Mouse (Mus musculus) ES-E14 (cell line): ENCODE data around the gene E130114P18Rik. TPM values are rescaled to one million over a fixed set of nuclear protein-coding genes. Genes with fewer than 3 reads are reported as not detected.

Experiments
- DNase-seq: peaks from one replicate; pipeline ENCODE4 v3.0.0-alpha.2; 2013; ENCODE audit warnings: low read depth, low spot score
- H3K27ac ChIP-seq: 2 replicates; pipeline ENCODE4 v1.5.1; 2012; ENCODE audit warnings: low read depth, mild to moderate bottlenecking, low read length, moderate library complexity, mixed read lengths; ENCODE audit not compliant: poor library complexity, insufficient read depth, severe bottlenecking
- H3K36me3 ChIP-seq: 2 replicates; pipeline ENCODE4 v1.6.1; 2012; ENCODE audit warnings: mild to moderate bottlenecking, low read length, moderate library complexity, mixed read lengths; ENCODE audit not compliant: control insufficient read depth, poor library complexity, insufficient read depth, severe bottlenecking
- H3K4me1 ChIP-seq, 2 experiments: fragments of 150-350 bp in 1 of 2; sonication (generic) in 1 of 2; 2 replicates each; pipeline ENCODE4 v1.6.1; 2012; ENCODE audit warnings: low read length in 2 of 2, mild to moderate bottlenecking in 1 of 2, mixed read lengths in 1 of 2; ENCODE audit not compliant: control insufficient read depth in 2 of 2, insufficient read depth in 2 of 2, poor library complexity in 1 of 2
- H3K4me3 ChIP-seq, 2 experiments: fragments of 150-350 bp in 1 of 2; sonication (generic) in 1 of 2; 2 replicates each; pipeline ENCODE4 v1.5.1; 2012; ENCODE audit warnings: low read length in 2 of 2, low read depth in 1 of 2, mild to moderate bottlenecking in 1 of 2, mixed read lengths in 1 of 2; ENCODE audit not compliant: insufficient read depth in 1 of 2, poor library complexity in 1 of 2, severe bottlenecking in 1 of 2
- H3K9ac ChIP-seq: 2 replicates; pipeline ENCODE4 v1.6.1; 2012; ENCODE audit warnings: low read depth, mild to moderate bottlenecking, low read length, mixed read lengths; ENCODE audit not compliant: poor library complexity, insufficient read depth, severe bottlenecking
- H3K9me3 ChIP-seq: fragments of 150-350 bp; sonication (generic); 2 replicates; pipeline ENCODE4 v1.6.1; 2012; ENCODE audit warnings: low read depth, mild to moderate bottlenecking, low read length; ENCODE audit not compliant: control insufficient read depth, insufficient read depth
- CHD2 ChIP-seq: IDR thresholded peaks from 2 replicates; pipeline ENCODE4 v1.6.1; 2014; ENCODE audit warnings: mild to moderate bottlenecking, low read depth, low read length, inconsistent platforms
- HCFC1 ChIP-seq: IDR thresholded peaks from 2 replicates; pipeline ENCODE4 v1.6.1; 2012; ENCODE audit warnings: low read length, inconsistent platforms, borderline replicate concordance; ENCODE audit not compliant: insufficient read depth
- MAFK ChIP-seq: IDR thresholded peaks from 2 replicates; pipeline ENCODE4 v1.6.1; 2014; ENCODE audit warnings: mild to moderate bottlenecking, low read depth, low read length, inconsistent platforms; ENCODE audit not compliant: insufficient read depth
- ZC3H11A ChIP-seq: IDR thresholded peaks from 2 replicates; pipeline ENCODE4 v1.6.1; 2012; ENCODE audit warnings: low read depth, mild to moderate bottlenecking, inconsistent platforms, low read length, borderline replicate concordance
- ZNF384 ChIP-seq: IDR thresholded peaks from 2 replicates; pipeline ENCODE4 v1.6.1; 2012; ENCODE audit warnings: low read depth, low read length, inconsistent platforms
- in situ Hi-C, 2 experiments: fragments of 600-800 bp; cut with MboI; formaldehyde crosslinking; loops; one replicate each; pipeline ENCODE4 v1.15.1; 2025; ENCODE audit warnings: low sequenced_read_pairs in 2 of 2, inconsistent platforms in 1 of 2; ENCODE audit not compliant: unreplicated experiment in 2 of 2
- total RNA-seq: library from RNA; depleted of rRNA; stranded (reverse); fragments of 300-350 nt; gene quantifications from 2 replicates; pipeline ENCODE4 v1.2.3, GENCODE M21; 2012

The E130114P18Rik gene
- total RNA-seq, 1 experiment: not detected

GRCm38 (mm10) chr4:97607169-97607568, 170.7 kb downstream of the E130114P18Rik start:
- in situ Hi-C loops: no loop called here
- no peaks in the 10 kb centered on the region for H3K9me3 ChIP-seq
- H3K27ac ChIP-seq: no peak overlapping the region
- H3K4me1 ChIP-seq: no peaks in the 10 kb centered on the region
- no peak overlapping the region for H3K9ac ChIP-seq
- H3K4me3 ChIP-seq: no peak overlapping the region
- H3K36me3 ChIP-seq: no peaks in the 10 kb centered on the region
- no peak for TF ChIP-seq CHD2
- no peak for TF ChIP-seq MAFK
- TF ChIP-seq ZC3H11A: no peak
- TF ChIP-seq ZNF384: no peak
- TF ChIP-seq HCFC1: no peak
- DNase-seq: no peak

DNA sequence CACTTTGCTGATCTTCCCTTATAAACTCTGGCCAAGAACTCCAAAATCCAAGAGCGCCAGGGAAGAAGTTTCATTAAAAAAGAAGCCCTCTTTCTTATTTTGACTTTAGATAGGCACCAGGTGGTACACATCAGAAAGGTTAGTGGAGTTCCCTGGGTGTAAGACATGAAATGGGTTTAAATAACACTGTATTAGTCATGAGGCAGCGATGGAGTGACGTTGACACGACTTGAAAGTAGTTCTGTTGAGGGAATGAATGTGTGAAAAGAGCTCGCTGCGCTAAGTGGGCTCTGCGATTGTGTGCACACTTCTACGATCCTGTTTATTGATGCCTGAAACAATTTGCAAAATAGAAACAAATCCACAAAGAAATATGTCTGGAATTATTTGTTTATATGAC, 171.4 kb downstream of the E130114P18Rik start:
- no peaks in the 10 kb centered on the region for H3K9me3 ChIP-seq
- H3K4me3 ChIP-seq: no peak overlapping the region
- DNase-seq: no peak
- H3K36me3 ChIP-seq: no peaks in the 10 kb centered on the region
- no peak overlapping the region for H3K27ac ChIP-seq
- in situ Hi-C loops: no loop called here
- H3K4me1 ChIP-seq: no peaks in the 10 kb centered on the region
- TF ChIP-seq MAFK: no peak
- TF ChIP-seq ZC3H11A: no peak
- no peak for TF ChIP-seq ZNF384
- no peak for TF ChIP-seq CHD2
- TF ChIP-seq HCFC1: no peak
- no peak overlapping the region for H3K9ac ChIP-seq

DNA sequence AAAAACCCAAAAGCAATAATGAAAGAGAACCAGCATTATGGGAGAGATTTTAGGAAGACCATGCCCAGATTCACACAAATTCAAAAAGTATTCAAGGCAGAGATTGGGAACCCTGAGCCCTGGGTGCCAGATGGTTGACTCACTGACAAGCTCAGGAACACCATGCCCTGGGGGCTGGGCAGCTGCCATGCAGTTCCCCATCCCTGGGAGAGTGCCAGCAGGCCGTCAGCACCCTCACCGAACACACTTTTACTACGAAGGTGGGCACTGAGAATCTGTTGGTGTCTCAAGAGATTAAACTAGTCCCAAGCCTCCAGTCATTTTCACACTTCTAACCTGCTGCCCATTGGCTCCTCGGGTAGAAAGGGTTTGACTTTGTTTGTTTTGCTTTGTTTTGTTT, 175.3 kb downstream of the E130114P18Rik start:
- DNase-seq: no peak
- in situ Hi-C loops: no loop called here
- Histone ChIP-seq H3K9me3 (no peaks in the 10 kb centered on the region), H3K36me3 (no peaks in the 10 kb centered on the region), H3K4me3 (no peak overlapping the region), H3K9ac (no peak overlapping the region), H3K27ac (no peak overlapping the region), H3K4me1 (no peaks in the 10 kb centered on the region)
- no peak for TF ChIP-seq HCFC1
- TF ChIP-seq MAFK: no peak
- no peak for TF ChIP-seq ZNF384
- no peak for TF ChIP-seq CHD2
- TF ChIP-seq ZC3H11A: no peak

DNA sequence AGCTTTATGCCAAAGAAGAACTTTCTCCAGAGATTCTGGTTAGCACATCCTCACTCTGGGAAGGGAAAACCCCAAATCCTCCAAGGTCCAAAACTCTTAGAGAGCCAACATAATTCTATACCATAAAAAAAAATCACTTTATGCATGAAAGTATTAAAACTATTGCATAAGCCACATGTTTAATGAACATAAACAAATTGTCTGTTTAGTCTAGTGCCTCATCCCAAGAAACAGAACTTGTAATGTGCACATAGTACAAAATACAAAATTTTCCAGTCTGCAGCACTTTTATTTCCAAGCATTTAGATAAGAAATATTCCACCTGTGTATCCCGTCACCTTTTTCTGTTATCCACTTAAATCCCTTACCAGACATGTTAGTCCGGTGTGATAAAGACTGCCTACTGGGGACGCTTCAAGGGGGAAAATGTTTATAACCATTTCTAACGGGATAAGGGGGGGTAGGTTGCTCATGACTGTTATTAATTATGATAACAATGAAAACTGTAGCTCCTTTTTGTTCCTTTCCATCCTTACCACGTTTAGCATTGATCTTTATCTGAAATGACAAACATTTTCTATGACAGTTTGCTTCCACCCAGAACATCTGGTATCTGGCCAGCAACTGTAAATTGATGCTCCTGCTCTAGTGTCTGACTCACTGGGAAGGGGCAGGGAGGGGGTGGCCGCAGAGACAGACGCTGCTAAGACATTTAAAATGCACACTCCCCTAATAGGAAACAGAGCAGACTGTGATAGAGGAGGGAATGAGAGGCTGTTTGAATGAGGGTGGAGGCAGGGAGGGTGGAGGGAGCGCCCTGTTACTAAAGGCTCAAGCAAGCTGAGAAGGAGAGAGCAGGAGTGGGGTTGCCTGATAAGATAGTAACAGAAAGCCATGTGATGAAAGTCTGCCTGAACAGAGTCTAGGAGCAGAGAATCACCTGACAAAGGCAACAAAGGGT, 176.7 kb downstream of the E130114P18Rik start:
- no peak for TF ChIP-seq HCFC1
- no peak for TF ChIP-seq MAFK
- no peak for TF ChIP-seq ZC3H11A
- TF ChIP-seq CHD2: no peak
- no peak for TF ChIP-seq ZNF384
- H3K4me3 ChIP-seq: no peak overlapping the region
- H3K9me3 ChIP-seq: no peaks in the 10 kb centered on the region
- DNase-seq: no peak
- no peak overlapping the region for H3K27ac ChIP-seq
- H3K36me3 ChIP-seq: no peaks in the 10 kb centered on the region
- in situ Hi-C loops: no loop called here
- no peak overlapping the region for H3K9ac ChIP-seq
- no peaks in the 10 kb centered on the region for H3K4me1 ChIP-seq
